Mouse (Mus musculus) limb, embryonic 14.5 days (tissue): ENCODE data around the gene Chrnb2. TPM values are rescaled to one million over a fixed set of nuclear protein-coding genes. Genes with fewer than 3 reads are reported as not detected.

Source experiments
- ATAC-seq: fragments of 200-750 bp; cut with Nextera tagmentation; 2 replicates; pipeline ENCODE4 v1.8.0; 2017; ENCODE audit warnings: low read depth, moderate number of reproducible peaks, moderate TSS enrichment; ENCODE audit not compliant: low FRiP score
- DNase-seq: peaks from one replicate; pipeline ENCODE4 v3.0.0-alpha.2; 2015; ENCODE audit warnings: low spot score
- H3K27ac ChIP-seq: fragments of 300-500 bp; sonication (generic); replicated peaks from 2 replicates; pipeline ENCODE4 v1.5.1; 2014; ENCODE audit warnings: low read depth, mild to moderate bottlenecking, low read length, moderate library complexity, mixed read lengths
- H3K27me3 ChIP-seq: fragments of 300-500 bp; sonication (generic); 2 replicates; pipeline ENCODE4 v1.6.1; 2014; ENCODE audit warnings: low read length, mixed read lengths; ENCODE audit not compliant: control insufficient read depth, insufficient read depth
- H3K36me3 ChIP-seq: fragments of 300-500 bp; sonication (generic); 2 replicates; pipeline ENCODE4 v1.6.1; 2014; ENCODE audit warnings: mild to moderate bottlenecking, low read length, moderate library complexity, mixed read lengths; ENCODE audit not compliant: control insufficient read depth, insufficient read depth
- H3K4me1 ChIP-seq: fragments of 300-500 bp; sonication (generic); 2 replicates; pipeline ENCODE4 v1.6.1; 2014; ENCODE audit warnings: antibody characterized with exemption, low read length, mixed read lengths; ENCODE audit not compliant: control insufficient read depth, insufficient read depth
- H3K4me2 ChIP-seq: fragments of 300-500 bp; sonication (generic); replicated peaks from 2 replicates; pipeline ENCODE4 v1.6.1; 2014; ENCODE audit warnings: low read depth, mild to moderate bottlenecking, low read length, moderate library complexity; ENCODE audit not compliant: severe bottlenecking
- H3K4me3 ChIP-seq: fragments of 300-500 bp; sonication (generic); replicated peaks from 2 replicates; pipeline ENCODE4 v1.5.1; 2014; ENCODE audit warnings: low read length
- H3K9ac ChIP-seq: fragments of 300-500 bp; sonication (generic); 2 replicates; pipeline ENCODE4 v1.6.1; 2014; ENCODE audit warnings: mild to moderate bottlenecking, low read depth, low read length, moderate library complexity; ENCODE audit not compliant: severe bottlenecking
- H3K9me3 ChIP-seq: fragments of 300-500 bp; sonication (generic); 2 replicates; pipeline ENCODE4 v1.6.1; 2016; ENCODE audit warnings: low read length; ENCODE audit not compliant: control insufficient read depth
- POLR2A ChIP-seq: fragments of 200-500 bp; IDR thresholded peaks from 2 replicates; pipeline ENCODE4 v1.8.0; 2012; ENCODE audit warnings: inconsistent platforms, mild to moderate bottlenecking, moderate library complexity, borderline replicate concordance; ENCODE audit not compliant: insufficient read depth, insufficient read length; ENCODE audit errors: extremely low read depth
- WGBS: fragments of 180-500 bp; shearing (Covaris S2); extraction: QIAGEN DNeasy Blood & Tissue Kit; methylation state at CpG from one replicate; pipeline ENCODE4 v1.1.7; 2014; 5-methylcytosine and 5-hydroxymethylcytosine counted together
- polyA plus RNA-seq, 2 experiments: library from polyadenylated mRNA; depleted of rRNA in 1 of 2; stranded (reverse) in 1 of 2; unstranded in 1 of 2; fragments of >200 nt; fragmentation: Nextera tagmentation in 1 of 2; extraction: Ambion mirVana in 1 of 2; gene quantifications; 2 replicates each; pipeline versions ENCODE4 v1.2.1 to v1.2.3; 2012 to 2014

The Chrnb2 gene
- polyA plus RNA-seq, 2 experiments = 0.37 to 0.43 TPM

DNA sequence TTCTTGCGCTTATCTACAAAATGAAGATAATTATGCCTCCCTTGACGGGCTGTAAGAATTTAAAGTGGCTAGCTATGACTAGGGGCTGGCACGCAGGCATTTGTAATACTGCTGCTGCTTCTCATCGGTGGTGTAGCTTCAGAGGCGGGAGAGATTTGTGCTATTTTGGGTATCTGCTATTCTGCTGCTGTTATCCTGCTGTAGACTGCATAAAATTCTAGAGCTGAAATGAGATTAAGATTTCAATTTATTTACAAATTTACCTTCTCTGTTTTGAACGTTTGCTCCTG is 48.5 kb downstream of the Chrnb2 start:
- peak overlapping the region; percentile 85 for H3K4me2 ChIP-seq
- H3K9me3 ChIP-seq = no peaks in the 10 kb centered on the region
- 0 out of 2 replicates have a peak overlapping the region, but pooled peaks have one; percentile 88 for H3K9ac ChIP-seq
- no peak for TF ChIP-seq POLR2A
- peaks cover 8% of the 10 kb centered on the region; the same call in 1 of the 2 replicates for H3K4me1 ChIP-seq
- DNase-seq = no peak
- H3K4me3 ChIP-seq = peak overlapping the region; percentile 90
- no peak for ATAC-seq
- H3K27me3 ChIP-seq = no peaks in the 10 kb centered on the region
- 60% methylated on average over 6 of the region's 6 CpGs for WGBS
- H3K27ac ChIP-seq = no peak overlapping the region
- no peaks in the 10 kb centered on the region; the same call in 1 of the 2 replicates for H3K36me3 ChIP-seq

DNA sequence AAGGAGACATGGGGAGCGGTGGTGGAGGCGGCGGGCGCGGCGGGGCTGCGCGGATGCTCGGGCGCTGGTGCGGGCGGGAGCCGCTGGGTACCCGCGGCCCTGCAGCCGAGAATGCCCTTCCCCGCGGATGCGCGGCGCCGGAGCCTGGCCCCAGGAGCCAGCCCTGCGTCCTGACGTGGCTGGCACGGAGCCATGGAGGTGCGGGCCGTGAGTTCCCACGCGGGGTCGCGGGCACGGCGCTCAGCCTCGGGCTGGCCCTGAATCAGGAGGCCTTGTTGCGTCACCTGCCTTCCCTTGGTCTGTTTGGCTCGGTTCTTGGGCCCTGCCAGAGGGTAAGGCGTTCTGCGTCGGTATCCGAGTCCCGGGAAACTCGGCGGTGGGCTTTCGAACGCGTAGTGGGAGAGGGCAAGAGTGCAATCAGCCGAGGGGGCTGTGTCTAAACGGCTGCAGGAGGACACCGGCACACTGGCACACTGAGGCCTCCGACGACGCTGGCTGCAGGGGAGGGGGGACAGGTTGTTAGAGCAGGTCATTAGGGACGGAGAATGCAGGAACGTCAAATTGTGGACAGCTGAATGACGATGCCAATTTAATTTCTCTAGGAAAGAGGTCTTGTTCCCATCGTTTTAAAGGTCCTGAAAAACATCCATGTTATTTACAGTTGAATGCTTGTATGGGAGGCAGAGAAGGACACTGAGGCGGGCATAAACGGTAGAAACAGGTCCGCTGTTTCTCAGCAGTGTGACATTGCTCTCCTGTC is 49.0 kb downstream of the Chrnb2 start:
- 3% methylated on average over 52 of the region's 59 CpGs for WGBS
- H3K27ac ChIP-seq = peak overlapping the region; percentile 63
- DNase-seq = no peak
- ATAC-seq = peak; percentile 42
- no peaks in the 10 kb centered on the region; the same call in 1 of the 2 replicates for H3K36me3 ChIP-seq
- H3K9ac ChIP-seq = peak overlapping the region; percentile 88
- H3K4me3 ChIP-seq = peak overlapping the region; percentile 90
- H3K4me1 ChIP-seq = peaks cover 8% of the 10 kb centered on the region; the same call in 1 of the 2 replicates
- H3K27me3 ChIP-seq = no peaks in the 10 kb centered on the region
- TF ChIP-seq POLR2A = no peak
- no peaks in the 10 kb centered on the region for H3K9me3 ChIP-seq
- H3K4me2 ChIP-seq = peak overlapping the region; percentile 85

DNA sequence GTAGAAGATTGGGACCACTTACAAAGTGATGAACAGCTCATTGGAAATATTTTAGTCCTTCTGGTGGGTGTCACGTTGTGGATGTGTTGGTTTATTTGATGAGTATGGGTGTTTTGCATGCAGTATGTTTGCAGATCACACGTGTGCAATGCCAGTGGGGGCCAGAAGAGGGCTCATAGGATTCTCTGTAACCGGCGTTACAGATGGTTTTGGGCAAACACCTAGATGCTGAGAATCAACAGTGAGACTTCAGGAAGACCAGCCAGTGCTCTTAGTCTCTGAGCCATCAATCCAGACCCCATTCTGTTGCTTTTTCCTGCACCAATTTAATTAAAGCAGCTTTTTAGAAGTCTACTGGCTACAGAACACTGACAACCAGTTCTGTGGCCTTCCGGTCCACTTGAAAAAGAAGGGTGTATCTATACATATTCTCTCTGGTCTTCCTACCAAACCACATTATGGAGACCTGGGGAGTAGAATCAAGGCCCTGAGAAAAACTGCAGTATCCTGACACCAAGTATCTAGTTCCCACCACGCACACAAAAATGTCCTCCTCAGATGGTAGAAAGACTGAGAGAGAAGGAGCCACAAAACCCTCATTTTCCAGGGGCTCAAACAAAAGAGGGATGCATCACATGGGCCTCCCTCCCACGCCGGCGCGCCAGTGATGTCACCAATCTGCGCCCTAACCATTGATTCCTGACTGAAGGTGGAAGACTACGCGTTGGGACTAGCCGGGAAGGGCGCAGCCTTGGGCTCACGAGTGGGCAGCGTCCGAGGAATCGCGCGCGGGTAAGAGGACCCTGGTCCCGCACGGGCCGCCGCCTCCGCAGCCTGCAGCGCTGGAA is 49.8 kb downstream of the Chrnb2 start, which contains the start of gene Adar:
Gene Adar (plus strand): TSS at position 664 of the 848 bp plus-strand sequence.
- 6% methylated on average over 28 of the region's 28 CpGs for WGBS
- peak; percentile 89 for DNase-seq
- Histone ChIP-seq H3K4me2 (peak within 1 kb of the TSS; percentile 85), H3K4me3 (peak within 1 kb of the TSS; percentile 90), H3K27me3 (no peaks in the 10 kb centered on the region), H3K36me3 (no peaks in the 10 kb centered on the region; the same call in 1 of the 2 replicates), H3K9me3 (no peaks in the 10 kb centered on the region), H3K4me1 (peaks cover 8% of the 10 kb centered on the region; the same call in 1 of the 2 replicates), H3K9ac (peak within 1 kb of the TSS; percentile 88), H3K27ac (peak within 1 kb of the TSS; percentile 63)
- no peak for TF ChIP-seq POLR2A
- peak; percentile 86 for ATAC-seq

DNA sequence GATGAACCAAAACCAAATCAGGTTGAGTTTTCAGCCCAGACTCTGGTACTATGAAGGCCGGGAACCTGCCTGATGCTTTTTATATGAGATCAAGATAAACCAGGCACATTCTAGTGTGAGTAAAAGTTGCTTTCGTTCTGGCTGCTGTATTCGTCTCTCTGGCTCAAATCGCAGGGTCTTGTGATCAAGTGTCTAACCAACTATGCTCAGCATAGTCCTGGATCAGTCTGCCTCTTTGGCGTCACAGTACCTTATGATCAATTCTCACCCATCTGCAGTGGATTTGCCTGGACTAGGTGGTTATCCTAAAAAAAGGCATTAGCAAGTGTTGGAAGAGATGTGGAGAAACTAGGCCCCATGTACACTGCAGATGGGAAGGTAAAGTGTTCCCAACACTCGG is 60.4 kb downstream of the Chrnb2 start:
- Histone ChIP-seq H3K27ac (no peak overlapping the region), H3K27me3 (no peaks in the 10 kb centered on the region), H3K4me3 (no peak overlapping the region), H3K9me3 (no peaks in the 10 kb centered on the region), H3K36me3 (no peaks in the 10 kb centered on the region), H3K4me1 (no peaks in the 10 kb centered on the region), H3K9ac (no peak overlapping the region), H3K4me2 (no peak overlapping the region)
- no peak for DNase-seq
- TF ChIP-seq POLR2A = no peak
- 76% methylated on average over 6 of the region's 6 CpGs for WGBS
- ATAC-seq = no peak

DNA sequence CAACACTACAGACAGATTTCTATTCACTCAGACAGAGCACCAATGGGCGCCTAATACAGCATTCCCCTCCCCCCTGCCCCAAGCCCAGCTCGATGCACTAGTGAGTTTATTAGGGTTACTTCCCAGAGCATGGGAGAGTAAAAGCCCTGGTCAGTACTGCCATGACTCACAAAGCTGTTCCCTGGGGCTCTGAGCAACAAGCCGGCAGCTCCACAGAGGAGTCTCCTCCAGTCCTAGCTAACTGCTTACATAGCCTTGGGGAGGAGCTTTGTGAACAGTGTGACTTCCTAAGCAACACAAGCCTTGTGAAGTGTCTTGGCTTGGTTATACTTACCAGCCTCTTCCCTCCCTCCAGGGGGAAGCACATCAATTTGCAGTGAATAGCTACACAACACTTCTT is 60.8 kb downstream of the Chrnb2 start:
- DNase-seq = no peak
- TF ChIP-seq POLR2A = no peak
- WGBS = 29% methylated on average over 3 of the region's 3 CpGs

More for the DNA sequence above, 60.8 kb downstream of the Chrnb2 start:
- H3K9ac ChIP-seq = no peak overlapping the region
- H3K36me3 ChIP-seq = no peaks in the 10 kb centered on the region
- no peaks in the 10 kb centered on the region for H3K9me3 ChIP-seq
- no peak overlapping the region for H3K4me3 ChIP-seq
- no peak overlapping the region for H3K27ac ChIP-seq
- no peak for ATAC-seq
- no peaks in the 10 kb centered on the region for H3K27me3 ChIP-seq
- H3K4me2 ChIP-seq = no peak overlapping the region
- H3K4me1 ChIP-seq = no peaks in the 10 kb centered on the region
